Mouse (Mus musculus) CD8-positive naive resting alpha-beta T cell, adult 57 days (primary cell): ENCODE data around the gene Nkain4. TPM values are rescaled to one million over a fixed set of nuclear protein-coding genes. Genes with fewer than 3 reads are reported as not detected.

ENCODE experiments used
- total RNA-seq: library from RNA; stranded (reverse); gene quantifications from one replicate; pipeline ENCODE4 v1.2.4, GENCODE M21; 2023

Gene Nkain4
- total RNA-seq, result not detected

DNA sequence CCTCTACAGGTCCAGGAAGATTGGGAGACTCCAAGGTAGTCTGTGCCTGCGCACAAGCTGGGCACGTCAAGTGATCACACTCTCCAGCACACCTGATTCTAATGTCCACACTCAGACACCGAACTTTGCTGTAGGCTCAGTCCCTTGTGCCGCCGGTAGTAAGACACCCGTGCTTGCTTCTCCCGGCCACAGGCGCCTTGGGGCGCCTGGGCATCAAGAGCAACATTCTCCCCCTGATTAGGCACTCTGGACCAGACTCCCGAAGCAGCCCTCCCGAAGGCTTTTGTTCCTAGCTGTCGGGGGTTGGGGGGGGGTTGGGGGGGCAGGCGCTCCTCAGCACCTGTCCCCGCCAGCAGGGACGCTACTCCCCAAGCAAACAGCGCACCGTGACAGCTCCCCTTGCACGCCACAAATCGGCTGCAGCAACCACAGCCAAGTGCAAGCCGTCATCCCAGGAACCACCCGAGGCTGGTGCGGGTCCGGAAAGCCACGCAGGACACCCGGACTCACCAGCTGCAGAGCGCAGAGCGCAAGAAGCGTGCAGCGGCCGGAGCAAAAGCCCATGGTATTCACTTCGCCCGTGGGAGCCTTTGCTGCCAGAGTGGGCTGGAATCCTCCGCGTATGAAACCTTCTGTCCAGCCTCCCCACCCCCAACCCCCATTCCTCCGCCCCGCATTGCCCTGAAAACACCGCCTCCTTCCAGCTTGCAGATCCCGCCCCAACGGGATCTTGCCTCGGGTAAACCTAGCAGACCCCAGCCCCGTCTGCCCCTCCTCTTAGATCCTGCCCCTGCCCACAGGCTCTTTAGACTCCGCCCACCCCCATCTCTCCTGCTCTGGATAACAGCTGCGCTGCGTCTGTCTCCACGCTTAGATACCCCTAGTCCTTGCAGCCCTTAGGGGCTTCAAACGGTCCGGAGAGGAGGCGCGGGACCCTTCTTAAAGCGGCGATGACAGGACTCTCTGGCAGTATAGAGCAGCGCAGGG lies at the start of gene Nkain4:
TSS of gene Nkain4 (minus strand) at position 639 of the 987 bp plus-strand sequence.

DNA sequence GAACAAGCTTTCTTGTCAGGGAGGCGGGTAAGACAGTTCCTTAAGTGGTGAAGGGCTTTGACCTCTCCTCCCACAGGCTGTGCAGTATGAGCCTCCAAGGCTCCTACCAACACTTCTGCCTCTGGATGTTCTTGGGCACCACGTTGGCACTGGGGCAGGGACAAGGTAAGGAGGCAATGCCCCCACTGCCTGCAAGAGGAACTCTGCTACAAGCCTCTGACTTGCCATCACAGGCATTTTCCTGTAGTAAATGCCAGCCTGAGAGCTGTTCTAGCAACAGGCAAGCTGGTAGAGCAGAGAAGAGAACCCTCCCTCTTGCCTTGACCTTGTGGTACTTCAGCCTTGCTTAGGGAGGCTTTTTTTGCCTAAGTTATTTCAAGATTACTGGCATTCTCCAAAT lies 31.9 kb upstream of the Nkain4 start, which contains the start of gene Col20a1:
TSS of gene Col20a1 (plus strand) at position 87 of the 400 bp plus-strand sequence.

DNA sequence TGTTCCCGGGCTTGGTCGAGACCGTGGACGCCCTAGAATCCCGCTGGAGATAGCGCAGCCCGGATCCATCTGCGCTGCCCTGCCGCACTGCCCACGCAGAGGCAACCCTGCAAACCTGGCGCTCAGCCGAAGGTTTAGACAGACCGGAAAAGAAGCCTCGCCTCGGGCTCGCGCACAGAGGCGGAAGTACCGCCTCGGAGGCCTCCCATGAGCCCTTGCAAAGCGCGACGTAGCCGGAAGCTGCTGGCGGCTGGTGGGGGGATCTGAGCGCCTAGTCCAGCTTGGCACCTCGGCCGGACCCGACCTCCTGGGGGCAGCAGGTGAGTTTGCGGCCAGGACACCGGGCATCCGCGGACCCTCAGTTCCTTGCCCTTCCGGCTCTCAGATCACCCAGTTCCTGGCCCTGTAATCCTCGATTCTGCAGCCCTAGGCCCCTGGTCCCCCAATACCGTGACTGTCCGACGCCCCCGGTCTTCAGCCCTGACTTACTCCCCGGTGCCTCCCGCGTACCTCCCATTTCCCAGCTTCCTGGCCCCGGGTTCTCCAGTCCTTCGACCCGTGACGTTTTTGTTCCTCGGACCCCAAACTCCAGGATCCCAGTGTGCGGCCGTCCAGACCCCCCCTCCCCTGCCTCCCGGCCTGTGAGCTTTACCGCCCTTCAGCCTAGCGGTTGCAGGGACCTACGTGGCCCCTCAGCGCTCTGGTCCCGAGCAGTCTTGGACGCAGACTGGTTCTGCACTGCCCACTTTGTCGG lies 12.7 kb upstream of the Nkain4 start, which contains the start of gene Arfgap1:
TSS of gene Arfgap1 (plus strand) at position 216 of the 754 bp plus-strand sequence.

DNA sequence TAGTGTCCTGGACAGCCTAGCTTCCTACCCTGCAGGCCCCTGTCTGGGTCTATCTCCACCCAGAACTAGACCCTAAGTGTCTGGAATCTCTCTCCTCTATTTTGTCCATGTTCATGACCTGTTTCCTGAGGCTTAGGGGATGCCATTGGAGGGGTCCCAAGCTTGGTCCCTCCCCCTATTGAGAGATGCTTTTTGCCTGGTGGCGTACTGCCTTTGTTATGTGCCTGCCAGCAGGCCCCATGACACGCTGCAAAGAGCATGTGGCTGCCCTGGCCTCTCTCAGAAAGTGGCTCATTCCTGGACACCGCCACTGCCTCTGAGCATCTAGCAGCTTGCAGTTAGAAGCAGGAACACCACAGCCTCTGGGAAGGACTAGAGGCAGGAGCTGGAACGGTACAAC lies 25.8 kb downstream of the Nkain4 start, which contains the start of gene Birc7:
TSS of gene Birc7 (plus strand) at position 301 of the 400 bp plus-strand sequence.

DNA sequence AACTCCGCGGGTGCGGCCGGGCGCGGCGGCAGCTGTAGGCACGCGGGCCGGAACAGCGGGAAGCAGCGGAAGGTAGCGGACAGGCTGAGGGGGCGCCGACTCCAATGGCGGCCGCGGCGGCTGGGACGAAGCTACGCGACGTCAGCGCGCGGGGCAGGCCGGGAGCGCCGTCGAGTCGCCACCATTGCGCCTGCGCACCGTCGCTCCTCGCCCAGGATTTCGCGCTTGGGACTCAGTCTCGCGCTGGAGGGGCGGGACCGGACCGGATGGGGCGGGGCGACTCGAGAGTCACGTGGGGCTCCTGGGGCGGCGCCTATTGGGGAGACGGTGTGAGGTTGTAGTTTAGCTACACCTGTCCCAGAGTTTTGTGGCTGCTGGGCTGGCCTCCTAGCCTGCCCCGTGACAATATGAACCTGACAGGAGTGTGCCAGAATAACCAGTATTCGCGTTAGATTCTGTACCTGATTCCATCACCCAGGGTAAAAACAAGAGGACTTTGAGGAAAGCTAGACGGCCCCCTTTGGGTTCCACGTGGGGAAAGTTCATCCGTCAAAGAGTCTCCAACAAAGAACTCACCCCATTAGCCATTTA lies 33.6 kb downstream of the Nkain4 start, which contains the start of gene Ythdf1:
TSS of gene Ythdf1 (minus strand) at position 140 of the 591 bp plus-strand sequence.

Other genes with a start within 250 kb of the Nkain4 start
- 86.2 TPM for gene Dido1, start 244.7 kb downstream of the Nkain4 start, total RNA-seq
- gene Gid8, start 244.6 kb downstream of the Nkain4 start, total RNA-seq, result 38.0 TPM
- 89.4 TPM for gene Slc17a9, start 229.4 kb downstream of the Nkain4 start, total RNA-seq
- not detected for gene Bhlhe23, start 177.8 kb downstream of the Nkain4 start, total RNA-seq
- gene Ythdf1, start 33.8 kb downstream of the Nkain4 start, total RNA-seq, result 77.2 TPM
- not detected for gene Birc7, start 25.7 kb downstream of the Nkain4 start, total RNA-seq
- gene Arfgap1, start 12.5 kb upstream of the Nkain4 start, total RNA-seq, result 76.2 TPM
- 2.4 TPM for gene Col20a1, start 31.8 kb upstream of the Nkain4 start, total RNA-seq
- gene Chrna4, start 88.8 kb upstream of the Nkain4 start, total RNA-seq, result not detected
- gene Kcnq2, start 180.6 kb upstream of the Nkain4 start, total RNA-seq, result not detected
- not detected for gene Eef1a2, start 202.3 kb upstream of the Nkain4 start, total RNA-seq
- 74.4 TPM for gene Ppdpf, start 232.5 kb upstream of the Nkain4 start, total RNA-seq
- not detected for gene Ptk6, start 248.1 kb upstream of the Nkain4 start, total RNA-seq